Mouse (Mus musculus) kidney, adult 18-20 months (tissue): Measurements from ENCODE around the gene Klrb1c.
"Not testable (repeated sequence)": the region's sequence is repeated elsewhere in the genome, so short reads cannot be mapped to it uniquely, and the experiment has no call there.

Experiments
- DNase-seq: peaks from one replicate; pipeline ENCODE4 v3.0.0; 2021

The Klrb1c gene

DNA sequence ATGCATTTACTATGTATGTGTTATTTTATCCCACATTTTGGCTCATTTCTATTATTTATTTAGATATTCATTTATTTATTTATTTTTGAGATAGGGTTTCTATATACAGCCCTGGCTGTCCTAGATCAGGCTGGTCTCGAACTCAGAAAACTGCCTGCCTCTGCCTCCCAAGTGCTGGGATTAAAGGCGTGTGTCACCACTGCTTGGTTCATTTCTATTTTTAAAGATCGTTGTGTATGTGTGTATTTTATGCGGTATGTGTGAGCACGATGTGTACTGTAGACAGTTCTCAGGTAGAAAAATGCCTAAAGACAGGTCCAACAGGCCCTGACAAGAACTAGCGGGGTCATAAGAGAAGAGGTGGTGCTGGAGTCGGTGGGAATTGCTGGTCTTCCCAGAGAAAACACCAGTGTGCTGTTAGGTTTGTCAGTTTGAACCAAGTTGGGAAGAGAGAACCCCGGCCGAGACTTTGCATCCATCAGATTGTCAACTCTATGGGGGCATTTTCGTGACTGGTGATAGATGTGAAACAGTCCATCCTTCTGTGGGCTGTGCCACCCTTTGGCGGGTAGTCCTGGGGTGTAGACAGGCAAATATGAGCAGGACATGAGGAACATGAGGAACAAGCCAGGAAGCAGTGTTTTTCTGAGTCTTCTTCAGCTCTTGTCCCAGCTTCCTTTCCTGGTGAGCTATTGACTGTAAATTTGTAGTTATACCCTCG lies 8.3 kb upstream of the Klrb1c start:
- no peak for DNase-seq

DNA sequence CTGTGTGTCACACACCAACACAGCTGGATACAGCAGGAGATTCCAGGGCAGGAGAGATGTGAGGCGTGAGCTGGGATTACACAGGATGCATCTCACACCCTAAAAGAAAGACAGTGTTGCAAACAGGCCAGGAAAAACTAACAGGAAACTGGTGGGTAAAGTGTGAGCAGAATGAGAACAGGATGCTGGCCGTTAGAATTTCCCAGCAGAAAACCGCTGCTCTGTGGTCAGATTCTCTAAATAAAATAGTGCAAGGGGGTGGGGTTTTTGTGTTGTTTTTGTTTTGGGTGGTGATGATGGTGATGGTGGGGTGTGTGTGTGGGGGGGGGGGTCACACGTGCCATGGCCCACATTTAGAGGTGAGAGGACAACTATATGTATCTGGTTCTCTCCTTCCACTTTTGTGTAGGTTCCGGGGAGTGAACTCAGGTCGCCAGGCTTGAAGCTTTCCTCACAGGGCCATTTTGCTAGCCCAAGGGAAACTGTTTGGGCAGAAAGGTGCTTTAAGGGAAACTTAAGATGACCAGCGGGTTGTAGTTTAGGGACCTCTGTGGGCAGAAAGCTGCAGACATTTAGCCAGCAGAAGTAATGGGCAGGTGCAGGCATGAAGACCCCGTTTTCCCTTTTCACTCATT lies 7.4 kb upstream of the Klrb1c start:
- no peak for DNase-seq

DNA sequence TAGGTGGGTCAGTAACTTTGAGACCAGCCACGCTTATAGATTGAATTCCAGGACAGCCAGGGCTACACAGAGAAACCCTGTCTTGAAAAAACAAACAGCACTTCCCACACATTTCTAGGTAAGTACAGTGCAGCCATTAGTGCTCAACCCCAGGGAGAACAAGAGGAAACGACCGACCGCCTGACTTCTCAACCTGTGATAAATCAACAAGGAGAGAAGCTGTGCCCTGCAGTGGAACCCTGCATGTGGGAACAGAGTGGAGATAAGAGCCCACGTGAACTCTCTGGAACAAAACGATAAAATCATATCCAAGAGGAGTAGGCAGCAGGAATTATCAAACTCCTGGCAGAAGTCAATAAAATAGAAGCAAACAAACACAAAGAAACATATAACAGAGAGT lies 4.7 kb upstream of the Klrb1c start:
- DNase-seq: no peak

DNA sequence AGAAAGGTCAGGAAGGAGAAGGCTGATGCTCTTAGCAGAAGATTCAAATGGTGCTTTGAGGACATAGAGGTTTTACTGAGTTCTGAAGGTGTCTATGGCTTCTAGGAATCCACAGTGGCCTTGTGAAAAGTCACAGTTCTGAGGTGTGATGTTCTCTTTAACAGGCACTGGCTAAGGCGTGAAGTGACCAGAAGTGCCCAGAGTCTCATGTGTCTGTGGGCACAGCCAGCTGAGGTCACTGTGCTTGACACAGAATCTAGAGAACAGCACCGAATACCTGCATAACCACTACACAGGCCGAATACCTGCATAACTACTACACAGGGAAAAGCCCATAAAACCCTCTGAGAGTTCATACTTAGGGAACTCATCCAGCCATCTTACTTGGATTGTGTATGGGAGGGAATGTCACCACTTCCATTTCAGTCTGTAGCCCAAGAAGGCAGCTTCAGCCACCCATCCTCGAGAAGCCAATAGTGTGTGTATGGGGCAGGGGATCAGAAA lies 1.5 kb upstream of the Klrb1c start:
- not testable (repeated sequence) for DNase-seq

DNA sequence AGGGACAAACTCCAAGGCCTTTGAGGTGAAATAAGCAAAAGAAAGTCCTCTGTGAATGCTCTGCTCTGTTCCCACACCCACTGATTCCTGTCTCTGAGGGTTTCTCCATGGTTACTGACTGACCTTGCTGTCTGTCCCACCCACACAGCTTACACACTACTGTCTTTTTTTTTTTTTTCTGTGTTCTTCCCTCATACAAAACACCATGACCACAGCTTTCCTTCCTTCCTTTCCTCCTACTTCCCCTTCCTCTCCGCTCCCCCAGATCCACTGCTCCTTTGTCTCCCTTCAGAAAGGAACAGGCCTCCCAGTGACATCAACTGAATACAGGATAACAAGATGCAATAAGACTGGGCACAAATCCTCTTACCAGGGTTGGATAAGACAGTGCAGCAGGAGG lies 498 bp downstream of the Klrb1c start:
- DNase-seq: no peak

DNA sequence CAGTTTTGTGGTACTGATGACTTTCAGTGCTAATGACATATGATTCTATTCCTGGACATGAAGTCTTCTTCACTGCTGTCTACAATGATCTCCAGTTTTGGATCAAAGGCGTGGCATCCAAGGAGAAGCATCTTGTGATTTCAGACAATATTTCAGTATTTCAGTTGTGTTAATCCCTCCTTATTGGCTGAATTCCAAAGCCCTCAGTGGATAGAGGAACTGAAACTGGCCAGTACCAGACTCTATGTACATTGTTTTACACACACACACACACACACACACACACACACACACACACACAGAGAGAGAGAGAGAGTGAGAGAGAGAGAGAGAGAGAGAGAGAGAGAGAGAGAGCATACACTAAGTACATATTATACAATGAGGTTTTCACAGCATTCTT lies 2.6 kb downstream of the Klrb1c start:
- DNase-seq: not testable (repeated sequence)

DNA sequence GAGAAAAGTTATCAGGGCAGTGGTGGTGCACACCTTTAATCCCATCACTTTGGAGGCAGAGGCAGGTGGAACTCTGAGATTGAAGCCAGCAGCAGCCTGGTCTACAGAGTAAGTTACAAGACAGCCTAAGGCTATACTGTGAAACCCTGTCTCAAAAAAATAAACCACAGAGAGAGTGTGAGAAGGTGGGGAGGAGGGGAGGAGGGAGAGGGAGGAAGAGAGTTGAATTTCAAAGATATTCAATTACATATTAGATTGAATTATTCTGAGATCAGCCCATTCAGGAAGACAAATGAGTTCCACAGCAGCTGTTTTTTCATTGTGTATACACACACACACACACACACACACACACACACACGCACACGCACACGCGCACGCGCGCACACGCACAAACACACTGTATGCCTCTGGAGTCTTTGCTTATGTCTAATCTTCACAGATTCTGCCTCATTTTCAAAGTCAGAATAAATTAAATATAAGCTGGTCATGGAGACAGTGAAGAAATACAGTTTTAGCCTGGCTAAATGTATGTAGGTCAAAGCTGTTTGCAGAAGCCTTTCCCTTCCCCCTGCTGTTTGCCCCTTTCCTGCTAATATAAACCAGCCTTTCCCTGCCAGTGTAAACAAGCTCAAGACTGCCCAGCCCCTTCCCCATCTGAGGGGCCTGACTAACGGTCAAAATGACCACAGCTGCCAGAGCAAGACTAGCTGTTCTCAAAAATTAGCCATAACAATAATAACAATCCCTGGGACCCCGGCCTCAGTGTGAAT lies 19.3 kb downstream of the Klrb1c start:
- no peak for DNase-seq

DNA sequence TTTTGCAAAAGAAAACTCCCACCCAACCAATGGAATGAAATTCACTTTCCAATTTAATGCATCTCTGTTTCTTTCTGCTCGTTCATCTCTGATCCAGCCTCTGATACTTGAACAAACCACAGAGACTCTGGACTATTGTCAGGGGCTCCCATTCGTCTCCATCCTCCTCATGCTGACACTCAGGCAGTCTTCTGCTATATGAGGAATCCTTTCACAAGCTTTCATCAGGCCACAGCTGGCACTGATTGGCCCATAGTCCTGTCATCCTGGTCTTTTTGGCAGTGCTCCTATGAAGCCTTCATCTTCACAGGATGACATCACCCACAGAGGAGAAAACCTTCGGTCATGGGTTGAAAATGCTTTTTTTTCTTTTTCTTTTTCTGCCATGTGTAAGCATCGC lies 21.0 kb downstream of the Klrb1c start:
- DNase-seq: no peak

DNA sequence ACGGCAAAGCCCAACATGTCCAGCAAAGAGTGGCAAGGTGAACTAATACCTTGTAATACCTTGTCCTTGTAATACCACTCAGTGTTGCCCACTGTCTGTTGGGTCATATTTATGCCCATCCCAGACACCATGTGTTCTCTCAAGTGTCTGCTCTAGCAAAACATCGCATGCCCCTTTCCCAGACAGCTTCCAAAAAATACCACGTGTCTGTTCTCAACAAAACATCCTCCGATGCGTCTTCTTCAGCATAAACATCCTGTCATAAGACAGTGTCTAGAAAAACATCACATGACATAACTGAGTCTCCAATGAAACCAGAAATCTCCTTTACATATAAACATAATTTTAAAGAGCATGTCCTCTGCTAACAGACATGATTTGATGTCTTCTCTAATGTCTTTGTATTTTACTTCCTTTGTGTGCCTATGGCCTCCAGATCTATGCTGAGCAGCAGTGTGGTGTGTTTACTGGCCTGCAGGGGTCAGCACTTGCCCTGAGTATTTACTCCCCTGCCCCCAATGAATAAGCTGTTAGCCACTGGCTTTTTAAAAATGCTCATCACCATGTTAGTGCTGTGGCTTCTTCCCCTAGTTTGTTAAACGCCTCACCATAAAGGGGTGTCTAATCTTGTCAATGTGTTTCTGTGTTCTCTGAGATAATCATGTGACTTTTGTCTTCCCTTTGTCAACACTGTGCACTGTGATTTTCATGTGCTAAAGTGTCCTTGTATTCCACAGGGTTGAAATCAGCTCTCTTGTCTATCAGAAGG lies 22.3 kb downstream of the Klrb1c start:
- DNase-seq: peak; percentile 62

DNA sequence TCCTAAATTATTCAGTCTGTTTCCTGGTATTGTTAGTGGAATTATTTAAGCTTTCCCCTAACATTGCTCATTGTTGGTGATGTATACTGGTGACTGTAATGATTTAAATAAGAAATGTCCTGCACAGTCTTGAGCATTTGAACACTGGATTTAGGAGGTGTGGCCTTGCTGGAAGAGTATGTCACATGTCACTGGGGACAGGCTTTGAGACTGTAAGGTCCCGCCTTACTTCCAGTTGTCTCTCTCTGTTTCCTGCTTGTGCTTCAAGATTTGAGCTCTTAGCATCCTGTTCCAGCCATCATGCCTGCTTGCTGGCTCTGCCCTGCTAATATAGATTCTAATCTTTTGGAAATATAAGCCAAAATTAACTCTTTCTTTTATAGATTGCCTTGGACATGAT lies 23.8 kb downstream of the Klrb1c start:
- no peak for DNase-seq

DNA sequence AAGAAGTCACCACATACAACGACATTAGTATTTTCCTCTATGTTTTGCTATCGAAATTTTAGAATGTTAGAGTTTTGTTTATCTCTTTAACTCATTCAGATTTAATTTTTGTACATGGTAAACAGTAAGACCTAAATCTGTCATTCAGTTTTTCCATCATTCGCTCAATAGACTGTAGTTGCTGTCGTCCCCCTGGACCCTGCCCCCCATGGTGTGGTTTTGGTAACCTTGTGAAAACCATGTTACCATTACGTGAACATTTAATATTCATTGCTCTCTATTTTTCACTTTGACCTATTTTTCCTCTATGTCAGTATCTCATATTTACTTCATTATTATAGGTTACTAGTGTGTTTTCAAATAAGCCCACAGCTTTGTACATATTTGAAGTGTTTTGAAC lies 24.4 kb downstream of the Klrb1c start:
- DNase-seq: no peak

DNA sequence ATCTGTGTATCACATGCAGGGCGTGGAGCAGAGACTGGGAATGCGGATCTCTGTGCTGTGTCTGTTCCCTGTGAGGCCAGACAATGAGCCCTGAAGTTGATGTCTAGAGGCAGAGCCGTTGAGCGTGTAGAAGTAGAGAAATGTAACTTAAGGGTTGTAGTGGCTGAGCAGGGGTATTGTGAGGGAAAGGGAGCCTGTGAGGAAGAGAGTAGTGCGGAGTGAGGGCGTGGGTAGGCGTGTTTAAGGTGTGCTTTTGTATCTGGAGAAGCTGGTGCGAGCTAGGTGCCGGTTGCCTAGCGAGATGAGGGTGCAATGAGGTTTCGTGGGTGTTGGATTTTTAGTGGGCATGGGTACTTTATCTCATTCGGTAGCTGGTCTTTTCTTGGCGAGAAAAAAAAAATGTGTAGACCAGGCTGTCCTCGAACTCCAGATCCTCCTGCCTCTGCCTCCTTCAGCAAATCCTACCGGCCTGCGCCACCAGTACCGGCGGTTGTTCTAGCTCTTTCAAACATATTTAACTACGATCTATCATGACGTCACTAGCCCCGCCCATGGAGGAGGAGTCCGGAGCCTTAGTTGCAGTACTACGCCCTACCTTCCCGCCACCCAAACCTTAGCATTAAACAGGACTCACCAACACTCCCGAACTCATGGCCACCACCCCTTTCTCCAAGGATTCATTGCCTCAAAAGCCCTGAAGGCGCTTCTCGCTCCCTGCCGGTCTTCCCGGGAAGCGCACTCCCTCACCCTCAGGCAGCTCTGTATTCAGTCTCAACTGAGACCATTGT lies 25.1 kb downstream of the Klrb1c start:
- peak; percentile 94 for DNase-seq

DNA sequence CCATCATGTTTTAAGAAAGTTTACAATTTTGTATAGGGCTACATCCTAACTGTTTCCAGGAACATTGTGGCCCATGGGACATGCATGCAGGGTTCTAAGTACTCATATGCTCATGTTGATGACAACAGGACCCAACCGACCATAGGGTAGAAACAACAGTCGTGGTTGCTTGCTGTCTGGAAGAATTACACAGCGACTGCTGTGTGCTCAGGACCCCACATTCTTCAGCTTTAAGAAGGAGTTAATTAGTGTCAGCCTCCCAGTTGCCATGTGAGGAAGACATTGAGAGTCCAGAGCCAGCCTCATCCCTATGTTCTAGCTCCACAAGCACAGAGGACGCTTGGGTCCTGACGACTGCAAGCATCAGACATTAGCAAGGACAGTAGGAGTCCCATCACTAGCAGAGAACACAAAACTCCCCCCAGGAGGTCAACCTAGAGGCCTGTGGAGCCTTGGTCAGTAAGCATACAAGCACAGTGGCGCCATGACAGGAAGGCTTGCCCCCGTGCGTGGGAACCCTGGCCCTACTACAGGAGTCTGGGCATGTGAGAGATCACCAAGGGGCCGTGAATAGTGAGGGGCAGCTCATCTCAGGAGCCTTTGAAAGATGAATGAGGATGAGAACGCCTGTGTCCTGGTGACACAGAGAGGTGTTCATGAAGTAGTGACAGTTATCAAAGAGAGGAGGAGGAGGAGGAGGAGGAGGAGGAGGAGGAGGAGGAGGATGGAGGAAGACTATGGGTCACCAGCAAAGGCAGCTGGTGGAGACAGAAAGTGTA lies 25.9 kb downstream of the Klrb1c start:
- DNase-seq: not testable (repeated sequence)

DNA sequence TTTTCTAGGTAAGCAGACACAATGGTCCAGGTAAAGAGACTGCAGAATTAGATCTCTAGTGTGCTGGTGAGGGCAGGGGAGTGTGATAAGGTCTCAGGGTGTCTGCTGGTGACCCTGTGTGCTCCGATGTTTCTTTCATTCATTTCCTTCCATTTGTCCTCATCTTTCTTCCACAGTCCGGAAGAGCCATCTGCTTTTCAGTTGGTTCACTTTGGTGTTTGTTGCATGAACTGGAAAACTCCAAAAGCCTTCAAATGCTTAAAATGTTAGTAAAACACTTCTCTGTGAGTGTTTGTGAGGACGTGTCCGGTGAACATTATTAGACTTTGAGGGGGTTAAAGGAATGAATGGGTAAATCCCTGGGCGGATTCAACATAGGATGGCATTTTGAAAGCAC lies 27.9 kb downstream of the Klrb1c start:
- DNase-seq: no peak

DNA sequence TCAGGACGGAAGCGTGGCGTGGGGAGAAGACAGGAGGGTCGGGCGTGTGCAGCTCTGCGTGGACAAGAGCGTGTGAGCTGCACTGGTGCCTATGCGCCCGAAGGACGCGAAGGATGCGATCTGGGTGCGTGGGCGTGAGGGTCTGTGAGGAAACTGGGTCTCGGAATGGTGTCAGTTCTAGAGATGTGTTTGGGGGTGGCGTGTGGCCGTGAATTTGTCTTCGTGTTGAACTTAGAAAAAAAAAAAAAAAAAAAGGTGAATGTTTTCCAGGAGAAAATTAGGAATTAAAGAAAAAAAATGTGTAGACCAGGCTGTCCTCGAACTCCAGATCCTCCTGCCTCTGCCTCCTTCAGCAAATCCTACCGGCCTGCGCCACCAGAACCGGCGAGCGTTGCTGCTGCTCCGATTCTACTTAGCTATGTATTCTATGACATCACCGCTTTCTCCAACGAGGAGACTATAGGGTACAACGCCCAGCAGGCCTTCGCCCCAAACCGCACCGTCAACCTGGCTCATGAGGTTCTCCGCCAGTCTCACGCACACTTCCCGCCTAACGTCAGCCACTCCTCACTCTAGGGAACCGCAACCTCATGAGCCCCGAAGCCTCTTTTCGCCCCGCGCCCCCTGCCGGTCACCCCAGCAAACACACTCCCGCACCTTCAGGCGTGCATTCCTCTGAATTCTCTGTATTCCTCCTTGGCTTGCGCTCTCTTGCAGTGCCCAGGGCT lies 28.4 kb downstream of the Klrb1c start:
- DNase-seq: peak; percentile 94

DNA sequence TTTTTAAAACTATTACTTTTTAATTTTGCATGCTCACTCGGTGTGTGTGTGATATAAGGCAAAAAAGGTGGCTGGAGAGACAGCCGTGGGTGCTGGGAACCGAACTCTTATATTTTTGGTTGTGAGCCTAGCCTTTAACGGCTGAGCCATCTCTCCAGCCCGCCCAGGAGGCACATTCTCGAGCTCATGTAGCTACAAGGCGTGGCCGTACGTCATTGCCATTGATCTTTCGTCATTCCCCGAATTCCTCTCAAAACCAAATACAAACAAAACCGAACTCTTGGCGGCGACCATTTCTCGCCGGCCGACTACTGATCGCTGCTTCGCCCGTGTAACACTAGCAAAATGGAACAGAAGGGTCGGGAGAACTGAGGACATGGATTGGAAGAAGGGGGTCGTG lies 29.0 kb downstream of the Klrb1c start:
- peak; percentile 96 for DNase-seq

DNA sequence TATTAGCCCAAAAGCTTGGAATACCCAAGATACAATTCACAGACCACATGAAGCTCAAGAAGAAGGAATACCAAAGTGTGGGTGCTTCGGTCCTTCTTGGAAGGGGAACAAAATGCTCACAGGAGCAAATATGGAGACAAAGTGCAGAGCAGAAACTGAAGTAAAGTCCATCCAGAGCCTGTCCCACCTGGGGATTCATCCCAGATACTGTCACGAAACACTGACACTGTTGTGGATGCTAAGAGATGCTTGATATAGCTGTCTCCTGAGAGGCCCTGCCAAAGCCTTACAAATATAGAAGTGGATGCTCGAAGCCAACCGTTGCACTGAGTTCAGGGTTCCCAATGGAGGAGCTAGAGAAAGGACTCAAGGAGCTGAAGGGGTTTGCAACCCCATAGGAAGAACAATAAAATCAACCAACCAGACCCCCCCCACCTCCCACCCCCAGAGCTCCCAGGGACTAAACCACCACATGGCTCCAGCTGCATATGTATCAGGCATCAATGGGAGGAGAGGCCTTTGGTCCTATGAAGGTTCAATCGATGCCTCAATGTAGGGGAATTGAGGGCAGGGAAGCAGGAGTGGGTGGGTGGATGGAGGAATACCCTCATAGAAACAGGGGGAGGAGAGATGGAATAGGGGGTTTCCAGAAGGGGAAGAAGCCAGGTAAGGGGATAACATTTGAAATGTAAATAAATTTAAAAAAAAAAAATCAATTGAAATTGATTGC lies 29.6 kb downstream of the Klrb1c start:
- no peak for DNase-seq

DNA sequence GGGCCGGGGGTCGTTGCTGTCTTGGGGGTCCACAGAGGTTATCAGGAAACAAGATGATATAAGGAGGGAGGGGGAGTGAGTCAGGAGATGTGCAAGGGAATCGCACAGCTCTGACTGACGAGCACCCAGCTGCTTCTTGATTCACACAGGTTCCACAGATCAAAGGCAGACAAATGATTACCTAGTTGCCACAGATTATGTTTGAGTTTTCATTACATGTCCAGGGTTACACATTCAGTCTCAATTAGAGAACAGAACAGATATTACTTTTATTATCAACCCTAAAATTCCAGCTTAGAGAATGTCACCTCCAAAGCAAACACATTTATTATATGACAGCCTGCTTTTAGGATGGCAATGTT lies 33.6 kb downstream of the Klrb1c start:
- DNase-seq: not testable (repeated sequence)

DNA sequence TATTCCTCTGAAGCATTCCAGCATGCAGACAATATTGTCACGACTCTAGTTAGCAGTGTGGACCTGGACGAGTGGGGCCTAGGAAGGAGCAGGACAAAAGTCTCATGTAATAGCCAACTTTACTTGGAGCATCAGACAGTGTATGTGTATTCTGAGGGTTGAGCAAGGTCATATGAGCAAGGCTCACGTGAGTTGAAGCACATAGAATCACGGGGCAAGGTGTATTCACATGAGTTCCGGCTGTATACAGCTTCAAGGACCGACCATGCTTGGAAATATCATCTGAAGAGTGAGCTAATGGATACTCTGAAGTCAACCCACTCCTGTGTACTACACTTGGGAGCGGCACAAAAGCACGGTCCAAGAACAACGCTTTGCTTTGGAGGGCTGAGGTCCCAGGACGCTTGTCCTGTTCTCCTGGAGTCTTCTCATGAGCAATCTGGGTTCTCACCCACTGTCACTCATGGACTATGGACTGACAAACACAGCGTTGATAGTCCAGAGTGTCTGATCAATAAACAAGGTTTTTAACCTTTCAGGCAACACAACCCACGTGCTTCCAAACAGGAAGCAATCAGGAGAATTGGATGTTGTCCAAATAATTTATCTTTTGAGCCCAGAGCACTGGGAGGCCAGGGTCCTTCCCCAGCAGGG lies 34.1 kb downstream of the Klrb1c start:
- not testable (repeated sequence) for DNase-seq
